Mouse (Mus musculus): ENCODE results near the gene Pxmp4.

Pxmp4 gene

DNA sequence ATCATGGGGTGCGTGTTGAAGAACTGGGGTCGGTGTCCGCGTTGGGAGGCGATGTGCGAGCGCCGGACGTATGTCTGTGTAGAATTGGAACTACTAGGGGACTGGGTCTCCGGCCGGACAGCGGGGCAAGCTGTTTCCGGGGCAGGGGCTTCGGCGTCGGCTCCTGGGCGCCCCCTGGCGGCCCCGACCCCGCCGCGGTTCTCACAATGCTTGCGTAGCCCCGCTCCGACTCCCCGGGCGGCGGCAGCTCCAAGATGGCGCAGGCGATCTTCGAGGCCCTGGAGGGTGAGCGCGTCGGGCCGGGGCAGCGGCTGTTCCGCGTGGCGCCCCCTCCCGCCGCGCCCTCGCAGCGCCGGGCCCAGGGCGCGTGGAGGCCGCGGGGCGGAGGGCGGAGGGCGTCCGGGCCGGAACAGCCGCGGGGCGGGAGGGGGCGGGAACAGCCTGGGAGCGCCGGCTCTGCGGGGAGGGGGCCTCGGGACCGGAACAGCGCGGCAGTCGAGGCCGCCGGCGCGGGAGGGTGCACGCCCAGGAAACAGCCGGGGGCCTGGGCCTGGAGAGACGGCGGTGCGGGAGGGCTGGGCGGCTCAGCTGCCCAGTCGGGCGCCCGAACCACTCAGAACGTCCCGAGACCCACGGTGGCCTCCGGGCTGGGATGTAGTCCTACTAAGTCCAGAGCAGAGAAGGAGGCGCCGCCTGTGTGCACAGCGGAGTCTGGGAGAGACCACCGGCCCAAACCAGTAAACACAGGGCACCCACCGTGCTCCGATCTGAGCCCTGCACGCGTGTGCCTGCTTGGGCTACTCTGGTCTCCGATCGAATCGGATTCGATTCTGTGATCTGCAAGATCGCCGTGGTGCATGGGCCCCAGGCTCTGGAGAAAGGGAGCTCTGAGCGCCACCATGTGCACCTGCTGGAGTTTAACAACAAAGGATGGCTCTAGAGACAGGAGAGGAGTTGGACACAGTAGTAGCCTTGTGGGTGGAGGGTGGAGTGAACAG lies 9.9 kb upstream of the Pxmp4 start, which contains the start of the genes Zfp341 and 4930519P11Rik:
TSS of gene Zfp341 (plus strand) at position 180 of the 998 bp plus-strand sequence.
TSS of gene 4930519P11Rik (minus strand) at position 320 of the 998 bp plus-strand sequence.
- peak; percentile 94 for DNase-seq (ENCODE audit: low spot score)

GRCm38 (mm10) chr2:154609050-154609767 lies 5.7 kb upstream of the Pxmp4 start:
- no peak for DNase-seq (ENCODE audit: low spot score)

- DNase-seq (ENCODE audit: low spot score) = no peak
Measured at GRCm38 (mm10) chr2:154606965-154607364, 3.5 kb upstream of the Pxmp4 start.

- DNase-seq (ENCODE audit: low spot score) = no peak
Measured at GRCm38 (mm10) chr2:154604156-154604555, 648 bp upstream of the Pxmp4 start.

- no peak for DNase-seq (ENCODE audit: low spot score)
Measured at GRCm38 (mm10) chr2:154603007-154603637, 386 bp downstream of the Pxmp4 start.

DNA sequence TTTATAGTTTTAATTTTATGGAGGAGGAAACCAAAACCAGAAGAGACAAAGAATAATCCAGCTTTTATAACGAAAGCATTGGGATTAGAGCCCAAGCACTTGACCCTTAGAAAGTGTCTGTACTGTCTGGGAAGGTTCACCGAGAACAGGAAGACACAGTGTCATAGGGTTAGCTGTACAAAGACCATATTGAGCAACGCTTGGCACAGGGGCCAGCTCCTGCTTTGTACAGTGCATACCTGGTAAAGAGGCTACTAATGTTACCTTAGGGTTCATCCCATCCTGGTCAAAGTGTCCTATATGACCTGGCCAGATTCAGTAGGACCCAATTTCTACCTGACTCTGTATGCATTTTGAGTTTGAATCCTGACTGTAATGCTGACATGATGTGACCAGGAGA lies 2.2 kb downstream of the Pxmp4 start:
- DNase-seq (ENCODE audit: low spot score) = no peak

GRCm38 (mm10) chr2:154600586-154600985 lies 2.9 kb downstream of the Pxmp4 start:
- no peak for DNase-seq (ENCODE audit: low spot score)

DNA sequence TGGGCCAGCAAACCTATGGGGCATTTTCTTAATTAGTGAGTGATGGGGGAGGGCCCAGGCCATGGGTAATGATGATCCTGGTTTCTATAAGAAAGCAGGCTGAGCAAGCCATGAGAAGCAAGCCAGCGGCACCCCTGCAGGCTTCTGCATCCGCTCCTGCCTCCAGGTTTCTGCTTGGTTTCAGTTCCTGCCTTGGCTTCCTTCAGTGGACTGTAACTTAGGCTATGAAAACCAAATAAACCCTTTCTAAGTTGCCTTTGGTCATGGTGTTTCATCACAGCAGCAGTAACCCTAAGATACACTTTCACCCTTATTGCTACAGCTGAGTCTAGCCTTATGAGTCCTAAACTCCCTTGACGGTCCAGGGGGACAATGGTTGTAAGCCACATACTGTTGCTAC lies 6.1 kb downstream of the Pxmp4 start:
- no peak for DNase-seq (ENCODE audit: low spot score)

DNA sequence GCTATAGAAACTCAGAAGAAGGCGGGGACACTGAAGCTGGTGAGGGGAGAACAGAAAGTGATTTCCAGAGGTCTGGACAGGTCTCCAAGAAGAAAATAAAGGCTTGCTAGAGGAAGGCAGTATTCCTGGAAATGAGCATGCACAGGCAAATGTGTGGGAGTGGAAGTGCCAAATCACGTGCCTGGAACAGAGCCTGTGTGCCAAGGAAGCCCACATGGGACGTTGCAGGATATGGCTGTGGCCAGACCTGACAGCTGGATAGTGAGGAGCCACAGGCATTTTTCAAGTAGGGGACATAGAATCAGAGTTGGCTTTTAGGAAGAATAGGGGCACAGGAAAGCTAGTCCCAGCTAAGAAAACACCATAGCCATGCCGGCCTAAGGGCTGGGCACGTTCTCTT lies 7.7 kb downstream of the Pxmp4 start:
- DNase-seq (ENCODE audit: low spot score) = no peak

DNA sequence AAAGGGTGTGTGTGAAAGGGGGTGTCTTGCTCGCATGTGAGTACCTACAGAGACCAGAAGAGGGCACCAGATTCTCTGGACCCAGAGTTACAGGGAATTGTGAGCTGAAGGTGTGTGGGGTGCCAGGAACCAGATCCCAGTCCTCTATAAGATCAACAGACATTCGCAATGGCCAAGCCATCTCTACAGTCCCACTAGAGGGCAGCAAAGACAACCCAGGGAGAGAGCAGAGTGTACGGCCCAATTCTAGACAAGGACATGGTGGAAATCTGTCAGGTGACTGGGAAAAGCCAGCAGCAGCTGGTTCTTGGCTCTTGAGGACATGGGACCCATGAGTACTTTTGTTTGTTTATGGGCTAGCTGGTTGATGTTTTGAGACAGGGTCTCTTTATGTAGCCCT lies 10.5 kb downstream of the Pxmp4 start:
- no peak for DNase-seq (ENCODE audit: low spot score)

- DNase-seq (ENCODE audit: low spot score) = no peak
Measured at GRCm38 (mm10) chr2:154591239-154591638, 12.3 kb downstream of the Pxmp4 start.

- no peak for DNase-seq (ENCODE audit: low spot score)
Measured at GRCm38 (mm10) chr2:154589051-154589450, 14.5 kb downstream of the Pxmp4 start.

DNA sequence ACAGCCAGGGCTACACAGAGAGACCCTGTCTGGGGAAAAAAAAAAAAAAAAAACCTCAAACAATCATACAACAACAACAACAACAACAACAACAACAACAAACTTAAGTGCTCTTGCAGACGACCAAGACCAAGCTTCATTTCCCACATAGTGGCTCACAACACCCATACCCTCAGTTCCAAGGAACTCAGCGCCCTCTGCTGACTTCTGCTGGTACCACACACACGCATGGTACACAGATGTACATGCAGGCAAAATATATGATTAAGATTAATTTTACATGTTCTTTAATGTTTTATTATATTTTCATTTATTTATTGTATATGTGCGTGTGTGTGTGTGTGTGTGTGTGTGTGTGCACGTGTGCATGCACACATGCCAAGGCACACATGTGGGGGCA lies 17.1 kb downstream of the Pxmp4 start:
- DNase-seq (ENCODE audit: low spot score) = peak; percentile 78

DNA sequence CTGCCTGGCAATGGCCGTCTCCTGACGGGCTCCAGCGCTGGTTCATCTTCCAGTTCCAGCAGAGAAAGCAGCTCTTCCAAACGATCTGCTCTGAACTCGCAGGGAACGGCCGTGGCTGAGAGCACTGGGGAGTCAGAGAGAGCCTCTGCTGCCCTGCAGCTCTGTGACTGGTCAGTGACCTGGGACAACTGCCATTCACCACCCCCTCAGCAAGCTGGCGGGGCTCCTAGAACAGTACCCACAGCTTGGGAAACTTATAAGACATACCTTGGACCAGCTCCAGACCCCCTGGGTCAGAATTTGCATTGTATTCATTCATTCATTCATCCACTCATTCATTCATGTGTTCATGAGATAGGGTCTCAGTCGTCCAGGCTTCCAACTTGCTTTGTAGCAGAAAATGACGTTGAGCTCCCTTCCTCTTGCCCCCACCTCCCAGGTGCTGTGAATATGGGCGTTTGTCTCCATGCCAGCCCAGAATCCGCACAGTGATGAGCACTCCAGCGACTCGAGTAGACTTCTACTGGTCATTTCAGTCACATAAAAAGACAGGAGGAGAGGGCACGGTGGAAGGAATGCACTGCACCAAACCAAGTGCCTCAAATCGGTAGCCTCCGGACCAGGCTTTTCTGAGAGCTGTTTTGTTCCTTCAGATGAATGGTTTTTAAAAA lies 18.4 kb downstream of the Pxmp4 start:
- DNase-seq (ENCODE audit: low spot score) = no peak

DNA sequence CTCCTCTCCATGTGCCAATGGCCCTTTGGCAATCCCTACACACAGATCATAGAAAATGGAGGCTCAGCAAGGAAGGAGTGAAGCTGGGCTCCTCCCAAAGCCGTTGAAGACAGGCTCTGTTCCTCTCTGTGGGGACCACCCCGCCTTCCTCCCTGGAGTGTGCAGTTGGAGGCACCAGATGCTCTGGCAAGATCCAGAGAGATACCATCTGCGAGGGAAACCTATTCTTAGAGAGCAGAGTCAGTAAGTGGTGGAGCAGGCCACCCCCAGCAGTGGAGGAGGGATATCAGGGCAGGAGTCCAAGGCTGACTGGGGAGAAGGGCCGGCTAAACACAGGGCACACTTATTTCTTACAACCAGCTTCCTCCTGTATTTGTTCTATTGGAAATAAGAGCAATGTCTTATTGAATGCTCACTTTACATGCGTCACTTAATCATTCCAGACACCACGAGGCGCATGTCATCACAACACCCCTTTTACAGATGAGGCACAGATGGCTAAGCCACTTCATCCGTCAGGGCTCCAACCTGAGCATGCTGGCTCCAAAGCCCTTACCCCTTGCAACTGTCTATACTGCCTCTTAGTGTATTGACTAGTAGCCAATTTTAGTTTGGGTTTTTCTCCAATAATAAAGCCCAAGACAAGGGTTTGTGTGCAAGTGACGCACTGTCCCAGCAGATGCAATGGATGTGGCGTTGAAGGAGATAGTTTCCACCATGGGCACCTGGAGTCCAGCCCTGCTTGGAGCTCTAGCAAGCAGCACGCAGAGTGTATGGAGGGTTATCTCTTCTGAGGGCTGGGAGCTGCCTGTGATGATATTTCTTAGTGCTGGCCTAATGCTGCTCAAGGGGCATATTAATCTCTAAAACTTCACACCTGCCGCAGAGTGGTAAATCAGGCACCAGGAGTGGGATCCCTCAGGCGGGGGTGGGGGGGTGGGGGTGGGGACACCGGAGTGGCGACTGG lies 19.3 kb downstream of the Pxmp4 start:
- no peak for DNase-seq (ENCODE audit: low spot score)

DNA sequence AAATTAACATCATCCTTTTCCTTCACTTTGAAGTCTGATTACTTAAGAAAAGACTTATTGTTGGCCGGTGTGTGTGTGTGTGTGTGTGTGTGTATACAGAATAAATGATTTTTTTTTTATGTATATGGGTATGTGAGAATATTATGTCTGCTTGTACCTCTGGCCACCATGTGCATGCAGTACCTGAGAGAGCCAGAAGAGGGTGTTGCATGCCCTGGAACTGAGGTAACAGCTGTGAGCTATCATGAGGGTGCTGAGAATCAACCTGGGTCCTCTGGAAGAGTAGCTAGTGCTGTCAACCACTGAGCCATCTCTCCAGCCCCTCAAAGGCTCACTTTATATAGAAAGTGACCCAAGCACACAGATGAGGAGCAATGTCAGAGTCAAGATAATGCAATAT lies 22.1 kb downstream of the Pxmp4 start:
- DNase-seq (ENCODE audit: low spot score) = no peak

DNA sequence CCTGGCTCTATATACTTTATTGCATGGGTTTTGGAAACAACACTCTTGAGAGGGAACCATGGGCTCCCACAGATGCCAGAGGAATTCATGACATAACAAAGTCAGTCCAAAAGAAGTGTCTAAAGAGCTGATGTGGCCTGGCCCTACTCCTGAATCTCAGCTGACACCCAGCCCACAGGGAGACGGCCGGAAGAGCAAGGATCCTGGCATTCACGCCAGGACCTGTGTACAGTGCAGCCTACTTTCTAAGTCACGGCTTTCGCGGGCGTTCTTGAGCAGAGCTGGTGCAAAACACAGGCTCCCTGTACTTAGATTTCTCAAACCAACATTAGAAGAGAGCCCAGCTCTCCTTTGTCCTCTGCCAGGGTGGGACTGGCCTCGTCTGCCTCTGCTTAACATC lies 22.9 kb downstream of the Pxmp4 start:
- no peak for DNase-seq (ENCODE audit: low spot score)

- DNase-seq (ENCODE audit: low spot score) = no peak
Measured at GRCm38 (mm10) chr2:154577744-154578067, 25.8 kb downstream of the Pxmp4 start.

DNA sequence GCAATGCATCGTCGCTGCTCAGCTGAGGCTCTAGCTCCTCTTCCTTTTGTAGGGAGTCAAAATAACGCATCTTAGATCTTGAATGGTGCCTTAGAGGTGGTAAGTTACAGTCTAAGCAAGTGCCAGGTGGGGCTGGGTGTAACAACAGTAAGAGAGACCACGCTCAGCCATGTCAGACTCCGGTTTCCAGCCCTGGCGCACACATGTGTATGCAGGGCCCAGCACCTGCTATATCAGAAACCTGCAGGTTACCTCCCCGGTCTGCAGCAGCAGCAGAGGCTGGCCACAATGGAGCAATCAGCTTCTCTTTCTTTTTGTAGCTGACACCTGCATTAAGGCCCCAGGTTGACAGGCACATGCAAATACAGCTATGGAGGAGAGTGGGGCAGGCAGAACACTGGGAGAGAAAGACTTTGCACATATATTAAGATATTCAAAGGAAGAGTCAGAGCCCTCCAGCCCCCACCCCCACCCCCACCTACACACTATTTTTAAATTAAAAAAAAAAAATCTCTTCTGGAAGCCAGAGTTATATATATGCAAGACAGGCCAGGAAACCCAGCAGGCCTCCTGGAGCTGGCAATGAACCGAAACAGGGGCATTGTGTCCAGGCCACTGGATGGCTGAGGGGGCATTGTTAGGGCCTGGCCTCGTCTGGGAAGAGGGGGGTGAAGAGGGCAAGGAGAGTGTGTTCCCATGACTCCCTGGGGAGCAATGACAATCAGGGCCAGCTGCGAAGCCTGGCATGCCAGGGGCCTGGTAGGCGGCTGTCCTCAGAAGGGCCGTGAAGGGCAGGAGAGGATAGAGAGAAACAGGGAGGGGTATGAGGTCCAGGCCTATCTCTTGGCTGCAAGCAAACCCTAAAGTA lies 26.4 kb downstream of the Pxmp4 start:
- DNase-seq (ENCODE audit: low spot score) = no peak

DNA sequence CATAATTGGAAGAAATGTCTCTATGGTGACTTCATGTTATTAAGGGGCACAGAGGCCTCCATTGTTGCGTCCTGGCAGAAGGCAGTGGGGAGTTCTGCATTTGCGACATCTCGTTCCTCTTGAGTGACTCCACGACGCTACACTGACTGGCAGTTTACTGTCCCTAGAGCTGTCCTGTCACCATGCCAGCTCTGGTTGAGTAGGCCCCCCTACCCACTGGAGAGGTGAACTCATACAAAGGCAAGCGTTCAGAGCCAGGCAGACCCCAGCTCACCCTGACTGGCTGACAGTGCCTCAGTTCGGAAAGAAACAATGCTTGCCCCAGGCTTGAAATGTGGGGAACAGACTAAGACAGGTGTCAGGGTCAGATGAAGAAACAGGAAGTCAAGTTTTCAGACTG lies 29.2 kb downstream of the Pxmp4 start:
- DNase-seq (ENCODE audit: low spot score) = no peak
